In genomic region chr2:130696700-130697152, GRCm38 (mm10) we compare ENCODE assay signal across 8 mouse cellular contexts. TPM values are rescaled to one million over a fixed set of nuclear protein-coding genes. Genes with fewer than 3 reads are reported as not detected.
DNase-seq lines count a peak whose midpoint lies in the region; ATAC-seq lines count a peak whose summit lies in the region.

No protein-coding gene starts in this region.

- WGBS in kidney, embryonic 16.5 days = under 1% methylated on average over 31 of the region's 31 CpGs
- WGBS in forebrain, embryonic 11.5 days = 2% methylated on average over 31 of the region's 31 CpGs
- WGBS in limb, embryonic 12.5 days = 2% methylated on average over 31 of the region's 31 CpGs
- under 1% methylated on average over 31 of the region's 31 CpGs for WGBS in midbrain, embryonic 15.5 days

- H3K36me3 ChIP-seq in kidney, embryonic 16.5 days (ENCODE audit: insufficient read depth, low read length) = no peaks in the 10 kb centered on the region
- H3K36me3 ChIP-seq in forebrain, embryonic 11.5 days (ENCODE audit: control insufficient read depth, insufficient read depth, low read length) = no peaks in the 10 kb centered on the region
- no peaks in the 10 kb centered on the region for H3K36me3 ChIP-seq in limb, embryonic 12.5 days
- no peaks in the 10 kb centered on the region for H3K36me3 ChIP-seq in midbrain, embryonic 15.5 days (replicated peaks)

- ATAC-seq in kidney, embryonic 16.5 days (ENCODE audit: low FRiP score, low TSS enrichment) = peak; percentile 44
- no peak; the same call in none of the 2 replicates for ATAC-seq in forebrain, embryonic 11.5 days (replicated peaks; ENCODE audit: low FRiP score)
- ATAC-seq in limb, embryonic 12.5 days (ENCODE audit: insufficient number of reproducible peaks, insufficient read depth, low FRiP score, low TSS enrichment, low read depth) = peak; percentile 14; the same call in 1 of the 2 replicates
- ATAC-seq in midbrain, embryonic 15.5 days (replicated peaks) = peak; percentile 43

- peak overlapping the region; percentile 100 for H3K4me2 ChIP-seq in kidney, embryonic 16.5 days (replicated peaks; ENCODE audit: low read depth, low read length)
- peak overlapping the region; percentile 100 for H3K4me2 ChIP-seq in forebrain, embryonic 11.5 days (ENCODE audit: low read depth, low read length, severe bottlenecking)
- peak overlapping the region; percentile 98 for H3K4me2 ChIP-seq in limb, embryonic 12.5 days
- H3K4me2 ChIP-seq in midbrain, embryonic 15.5 days = peak overlapping the region; percentile 98

- peak overlapping the region; percentile 70 for H3K9ac ChIP-seq in kidney, embryonic 16.5 days (replicated peaks; ENCODE audit: low read length)
- peak overlapping the region; percentile 49 for H3K9ac ChIP-seq in forebrain, embryonic 11.5 days (ENCODE audit: low read length)
- H3K9ac ChIP-seq in limb, embryonic 12.5 days (replicated peaks) = peak overlapping the region; percentile 59
- peak overlapping the region; percentile 35 for H3K9ac ChIP-seq in midbrain, embryonic 15.5 days

- no peaks in the 10 kb centered on the region for H3K9me3 ChIP-seq in kidney, embryonic 16.5 days (ENCODE audit: low read length)
- no peaks in the 10 kb centered on the region for H3K9me3 ChIP-seq in forebrain, embryonic 11.5 days (ENCODE audit: control insufficient read depth, low read length)
- H3K9me3 ChIP-seq in limb, embryonic 12.5 days = no peaks in the 10 kb centered on the region
- H3K9me3 ChIP-seq in midbrain, embryonic 15.5 days = no peaks in the 10 kb centered on the region

- no peak overlapping the region for H3K27ac ChIP-seq in kidney, embryonic 16.5 days (ENCODE audit: low read length)
- H3K27ac ChIP-seq in forebrain, embryonic 11.5 days (ENCODE audit: low read depth, low read length) = no peak overlapping the region
- no peak overlapping the region for H3K27ac ChIP-seq in limb, embryonic 12.5 days
- H3K27ac ChIP-seq in midbrain, embryonic 15.5 days = no peak overlapping the region

- H3K4me1 ChIP-seq in kidney, embryonic 16.5 days (ENCODE audit: insufficient read depth, low read length) = peaks cover 10% of the 10 kb centered on the region; the same call in 1 of the 2 replicates
- H3K4me1 ChIP-seq in forebrain, embryonic 11.5 days (replicated peaks; ENCODE audit: control insufficient read depth, insufficient read depth, low read length) = peaks cover 2% of the 10 kb centered on the region; the same call in 1 of the 2 replicates
- peaks cover 5% of the 10 kb centered on the region; the same call in 1 of the 2 replicates for H3K4me1 ChIP-seq in limb, embryonic 12.5 days (replicated peaks)
- H3K4me1 ChIP-seq in midbrain, embryonic 15.5 days = peaks cover 18% of the 10 kb centered on the region

- peaks cover 24% of the 10 kb centered on the region for H3K27me3 ChIP-seq in kidney, embryonic 16.5 days (ENCODE audit: insufficient read depth, low read length)
- H3K27me3 ChIP-seq in forebrain, embryonic 11.5 days (ENCODE audit: control insufficient read depth, insufficient read depth, low read length) = peaks cover 26% of the 10 kb centered on the region
- H3K27me3 ChIP-seq in limb, embryonic 12.5 days = peaks cover 66% of the 10 kb centered on the region
- H3K27me3 ChIP-seq in midbrain, embryonic 15.5 days (replicated peaks) = peaks cover 43% of the 10 kb centered on the region

- intact Hi-C loops in left cerebral cortex, postnatal 36 days (cut with DNase I) = no loop called here

- peak overlapping the region; percentile 59 for H3K4me3 ChIP-seq in kidney, embryonic 16.5 days (ENCODE audit: low read length)
- H3K4me3 ChIP-seq in forebrain, embryonic 11.5 days (ENCODE audit: low read depth, low read length) = peak overlapping the region; percentile 58
- peak overlapping the region; percentile 63 for H3K4me3 ChIP-seq in limb, embryonic 12.5 days (replicated peaks)
- peak overlapping the region; percentile 48 for H3K4me3 ChIP-seq in midbrain, embryonic 15.5 days

- no peak for DNase-seq in kidney, adult 8-10 months
- peak; percentile 8 for DNase-seq in MEL-GATA-1-ER (ENCODE audit: extremely low read depth, low read depth)
- no peak for DNase-seq in forebrain, embryonic 11.5 days (ENCODE audit: low spot score)
- no peak for DNase-seq in left cerebral cortex, postnatal 36 days (ENCODE audit: low spot score in 2 of 2)
- no peak for DNase-seq in cerebellum, adult 11 months

RNA-seq across cellular contexts. Expression of gene Slc4a11, which starts 0.6 kb away (rescaled TPM):
- polyA plus RNA-seq in kidney, embryonic 16.5 days (2015; fragmentation: Nextera tagmentation; extraction: Ambion mirVana) = 2.4 and 2.9 TPM in 2 replicates
- polyA plus RNA-seq in forebrain, embryonic 11.5 days (2014; fragmentation: Nextera tagmentation; extraction: Ambion mirVana) = 1.2 TPM in 2 replicates
- 1.1 and 1.4 TPM in 2 replicates for polyA plus RNA-seq in limb, embryonic 12.5 days (2016; fragmentation: Nextera tagmentation; extraction: Ambion mirVana)
- 0.56 and 0.65 TPM in 2 replicates for polyA plus RNA-seq in midbrain, embryonic 15.5 days (2015; fragmentation: Nextera tagmentation; extraction: Ambion mirVana)
- 1 to 10 TPM; 1.4 to 2.3 TPM for total RNA-seq in left cerebral cortex, postnatal 36 days (2021)

RNA-seq across cellular contexts. Expression of gene Itpa, which starts 29.3 kb away (rescaled TPM):
- 108 and 116 TPM in 2 replicates for polyA plus RNA-seq in kidney, embryonic 16.5 days (2015; fragmentation: Nextera tagmentation; extraction: Ambion mirVana)
- 152 and 156 TPM in 2 replicates for polyA plus RNA-seq in forebrain, embryonic 11.5 days (2014; fragmentation: Nextera tagmentation; extraction: Ambion mirVana)
- 142 and 148 TPM in 2 replicates for polyA plus RNA-seq in limb, embryonic 12.5 days (2016; fragmentation: Nextera tagmentation; extraction: Ambion mirVana)
- polyA plus RNA-seq in midbrain, embryonic 15.5 days (2015; fragmentation: Nextera tagmentation; extraction: Ambion mirVana) = 130 and 133 TPM in 2 replicates
- total RNA-seq in left cerebral cortex, postnatal 36 days (2021) = 10 to 100 TPM; 39.5 to 42.1 TPM

RNA-seq across cellular contexts. Expression of gene Ddrgk1, which starts 32.3 kb away (rescaled TPM):
- 67.9 and 79.4 TPM in 2 replicates for polyA plus RNA-seq in kidney, embryonic 16.5 days (2015; fragmentation: Nextera tagmentation; extraction: Ambion mirVana)
- 46.8 and 48.5 TPM in 2 replicates for polyA plus RNA-seq in forebrain, embryonic 11.5 days (2014; fragmentation: Nextera tagmentation; extraction: Ambion mirVana)
- polyA plus RNA-seq in limb, embryonic 12.5 days (2016; fragmentation: Nextera tagmentation; extraction: Ambion mirVana) = 49.4 and 54.5 TPM in 2 replicates
- polyA plus RNA-seq in midbrain, embryonic 15.5 days (2015; fragmentation: Nextera tagmentation; extraction: Ambion mirVana) = 69.4 and 71.0 TPM in 2 replicates
- 100 to 1,000 TPM in 1 of 2 experiments, 10 to 100 TPM in 1; 97.9 to 102 TPM for total RNA-seq in left cerebral cortex, postnatal 36 days (2021)

RNA-seq across cellular contexts. Expression of gene Lzts3, which starts 54.1 kb away (rescaled TPM):
- polyA plus RNA-seq in kidney, embryonic 16.5 days (2015; fragmentation: Nextera tagmentation; extraction: Ambion mirVana) = 15.7 and 17.7 TPM in 2 replicates
- polyA plus RNA-seq in forebrain, embryonic 11.5 days (2014; fragmentation: Nextera tagmentation; extraction: Ambion mirVana) = 1.6 and 1.7 TPM in 2 replicates
- polyA plus RNA-seq in limb, embryonic 12.5 days (2016; fragmentation: Nextera tagmentation; extraction: Ambion mirVana) = 5.4 and 5.7 TPM in 2 replicates
- polyA plus RNA-seq in midbrain, embryonic 15.5 days (2015; fragmentation: Nextera tagmentation; extraction: Ambion mirVana) = 17.4 and 17.9 TPM in 2 replicates
- total RNA-seq in left cerebral cortex, postnatal 36 days (2021) = 100 to 1,000 TPM; 183 to 206 TPM
